Mouse (Mus musculus) midbrain, embryonic 16.5 days (tissue): Measurements from ENCODE around the gene Tmx2. TPM values are rescaled to one million over a fixed set of nuclear protein-coding genes. Genes with fewer than 3 reads are reported as not detected.

Source experiments
- ATAC-seq: fragments of 200-750 bp; cut with Nextera tagmentation; 2 replicates; pipeline ENCODE4 v1.8.0; 2017; ENCODE audit warnings: moderate TSS enrichment
- H3K27ac ChIP-seq: fragments of 300-500 bp; sonication (generic); 2 replicates; pipeline ENCODE4 v1.5.1; 2014; ENCODE audit warnings: mild to moderate bottlenecking, low read length, mixed read lengths
- H3K27me3 ChIP-seq: fragments of 300-500 bp; sonication (generic); 2 replicates; pipeline ENCODE4 v1.6.1; 2014; ENCODE audit warnings: low read depth, low read length, mixed read lengths; ENCODE audit not compliant: control insufficient read depth, insufficient read depth
- H3K36me3 ChIP-seq: fragments of 300-500 bp; sonication (generic); 2 replicates; pipeline ENCODE4 v1.6.1; 2014; ENCODE audit warnings: mild to moderate bottlenecking, low read length, moderate library complexity, mixed read lengths; ENCODE audit not compliant: control insufficient read depth, insufficient read depth
- H3K4me1 ChIP-seq: fragments of 300-500 bp; sonication (generic); 2 replicates; pipeline ENCODE4 v1.6.1; 2014; ENCODE audit warnings: mild to moderate bottlenecking, low read length, mixed read lengths; ENCODE audit not compliant: control insufficient read depth, insufficient read depth
- H3K4me2 ChIP-seq: fragments of 300-500 bp; sonication (generic); 2 replicates; pipeline ENCODE4 v1.6.1; 2014; ENCODE audit warnings: mild to moderate bottlenecking, low read length, mixed read lengths
- H3K4me3 ChIP-seq: fragments of 300-500 bp; sonication (generic); 2 replicates; pipeline ENCODE4 v1.5.1; 2014; ENCODE audit warnings: low read depth, mild to moderate bottlenecking, low read length, moderate library complexity, mixed read lengths
- H3K9ac ChIP-seq: fragments of 300-500 bp; sonication (generic); 2 replicates; pipeline ENCODE4 v1.6.1; 2014; ENCODE audit warnings: low read depth, low read length, mixed read lengths
- H3K9me3 ChIP-seq: fragments of 300-500 bp; sonication (generic); replicated peaks from 2 replicates; pipeline ENCODE4 v1.6.1; 2014; ENCODE audit warnings: mild to moderate bottlenecking, low read length, mixed read lengths; ENCODE audit not compliant: control insufficient read depth, poor library complexity, severe bottlenecking
- WGBS: fragments of 180-500 bp; shearing (Covaris S2); extraction: QIAGEN DNeasy Blood & Tissue Kit; methylation state at CpG from one replicate; pipeline ENCODE4 v1.1.7; 2014; 5-methylcytosine and 5-hydroxymethylcytosine counted together
- polyA plus RNA-seq: library from polyadenylated mRNA; unstranded; fragments of >200 nt; fragmentation: Nextera tagmentation; extraction: Ambion mirVana; gene quantifications from 2 replicates; pipeline ENCODE4 v1.2.1, GENCODE M21; 2015

Gene Tmx2
- polyA plus RNA-seq, 1 experiment from 2014 or later, result 301 TPM

- Histone ChIP-seq H3K4me2 (peak within 1 kb of the TSS; percentile 63), H3K4me1 (peaks cover 9% of the 10 kb centered on the region), H3K4me3 (peak within 1 kb of the TSS; percentile 95), H3K9ac (peak within 1 kb of the TSS; percentile 88), H3K9me3 (no peaks in the 10 kb centered on the region), H3K27me3 (no peaks in the 10 kb centered on the region), H3K27ac (peak within 1 kb of the TSS; percentile 92), H3K36me3 (peaks cover 7% of the 10 kb centered on the region; the same call in 1 of the 2 replicates)
- WGBS, result under 1% methylated on average over 20 of the region's 20 CpGs
- ATAC-seq, result peak; percentile 98
These were observed 8.4 kb downstream of the Tmx2 start, which contains the start of gene Selenoh for GRCm38 (mm10) chr2:84670569-84670933. Selenoh (minus strand) TSS chr2:84670770.

GRCm38 (mm10) chr2:84669828-84670568 lies 8.9 kb downstream of the Tmx2 start:
- Histone ChIP-seq H3K9ac (peak overlapping the region; percentile 88), H3K27me3 (no peaks in the 10 kb centered on the region), H3K27ac (peak overlapping the region; percentile 92), H3K4me2 (peak overlapping the region; percentile 63), H3K36me3 (peaks cover 7% of the 10 kb centered on the region; the same call in 1 of the 2 replicates), H3K4me1 (peaks cover 9% of the 10 kb centered on the region), H3K4me3 (peak overlapping the region; percentile 95), H3K9me3 (no peaks in the 10 kb centered on the region)
- peak; percentile 88 for ATAC-seq
- 2% methylated on average over 39 of the region's 39 CpGs for WGBS

GRCm38 (mm10) chr2:84666081-84666480 lies 12.9 kb downstream of the Tmx2 start:
- 73% methylated on average over 12 of the region's 12 CpGs for whole genome bisulfite sequencing
- H3K4me2 ChIP-seq, result no peak overlapping the region
- no peaks in the 10 kb centered on the region for H3K27me3 ChIP-seq
- H3K9me3 ChIP-seq, result no peaks in the 10 kb centered on the region
- H3K4me1 ChIP-seq, result peaks cover 8% of the 10 kb centered on the region
- H3K4me3 ChIP-seq, result no peak overlapping the region
- ATAC-seq, result no peak
- H3K27ac ChIP-seq, result no peak overlapping the region
- no peaks in the 10 kb centered on the region for H3K36me3 ChIP-seq
- no peak overlapping the region for H3K9ac ChIP-seq

- ATAC-seq, result no peak
- WGBS, result 19% methylated on average over 2 of the region's 2 CpGs
- H3K4me3 ChIP-seq, result no peak overlapping the region
- H3K27ac ChIP-seq, result no peak overlapping the region
- no peaks in the 10 kb centered on the region for H3K27me3 ChIP-seq
- no peak overlapping the region for H3K4me2 ChIP-seq
- no peak overlapping the region for H3K9ac ChIP-seq
- no peaks in the 10 kb centered on the region for H3K36me3 ChIP-seq
- no peaks in the 10 kb centered on the region for H3K9me3 ChIP-seq
- no peaks in the 10 kb centered on the region for H3K4me1 ChIP-seq
These were observed 16.1 kb downstream of the Tmx2 start for GRCm38 (mm10) chr2:84662866-84663265.

GRCm38 (mm10) chr2:84660253-84660652 lies 18.7 kb downstream of the Tmx2 start:
- H3K4me1 ChIP-seq, result no peaks in the 10 kb centered on the region
- no peak overlapping the region for H3K9ac ChIP-seq
- H3K27ac ChIP-seq, result no peak overlapping the region
- H3K4me3 ChIP-seq, result no peak overlapping the region
- ATAC-seq, result no peak
- WGBS, result 62% methylated on average over 3 of the region's 3 CpGs
- H3K27me3 ChIP-seq, result no peaks in the 10 kb centered on the region
- H3K36me3 ChIP-seq, result no peaks in the 10 kb centered on the region
- no peak overlapping the region for H3K4me2 ChIP-seq
- H3K9me3 ChIP-seq, result no peaks in the 10 kb centered on the region

GRCm38 (mm10) chr2:84658806-84659205 lies 20.1 kb downstream of the Tmx2 start, which contains the start of gene Btbd18:
Btbd18 (plus strand) TSS chr2:84659079.
- 92% methylated on average over 32 of the region's 32 CpGs for WGBS

GRCm38 (mm10) chr2:84655864-84656263 lies 23.1 kb downstream of the Tmx2 start:
- H3K4me3 ChIP-seq, result no peak overlapping the region
- H3K4me1 ChIP-seq, result peaks cover 6% of the 10 kb centered on the region; the same call in 1 of the 2 replicates
- no peak overlapping the region for H3K27ac ChIP-seq
- no peaks in the 10 kb centered on the region for H3K9me3 ChIP-seq
- H3K27me3 ChIP-seq, result no peaks in the 10 kb centered on the region
- no peak for ATAC-seq
- no peaks in the 10 kb centered on the region for H3K36me3 ChIP-seq
- no peak overlapping the region for H3K4me2 ChIP-seq
- H3K9ac ChIP-seq, result no peak overlapping the region
- WGBS, result 73% methylated on average over 1 of the region's 1 CpGs

More at GRCm38 (mm10) chr2:84658806-84659205, 20.1 kb downstream of the Tmx2 start, which contains the start of gene Btbd18:
- Histone ChIP-seq H3K9me3 (no peaks in the 10 kb centered on the region), H3K4me3 (no peak within 1 kb of the TSS), H3K4me2 (no peak within 1 kb of the TSS), H3K4me1 (no peaks in the 10 kb centered on the region), H3K27ac (no peak within 1 kb of the TSS), H3K36me3 (no peaks in the 10 kb centered on the region), H3K27me3 (no peaks in the 10 kb centered on the region), H3K9ac (no peak within 1 kb of the TSS)
- ATAC-seq, result no peak

- ATAC-seq, result no peak
- no peak overlapping the region for H3K4me3 ChIP-seq
- no peaks in the 10 kb centered on the region for H3K27me3 ChIP-seq
- peaks cover 6% of the 10 kb centered on the region; the same call in 1 of the 2 replicates for H3K4me1 ChIP-seq
- no peaks in the 10 kb centered on the region for H3K9me3 ChIP-seq
- no peak overlapping the region for H3K9ac ChIP-seq
- H3K36me3 ChIP-seq, result no peaks in the 10 kb centered on the region
- no peak overlapping the region for H3K27ac ChIP-seq
- no peak overlapping the region for H3K4me2 ChIP-seq
These were observed 25.6 kb downstream of the Tmx2 start for GRCm38 (mm10) chr2:84653354-84653753.

- Histone ChIP-seq H3K4me1 (peaks cover 27% of the 10 kb centered on the region), H3K27ac (peak within 1 kb of the TSS; percentile 95), H3K4me2 (peak within 1 kb of the TSS; percentile 63), H3K4me3 (peak within 1 kb of the TSS; percentile 74), H3K9ac (peak within 1 kb of the TSS; percentile 79), H3K36me3 (no peaks in the 10 kb centered on the region), H3K9me3 (no peaks in the 10 kb centered on the region), H3K27me3 (no peaks in the 10 kb centered on the region)
- peak; percentile 98 for ATAC-seq
- WGBS, result 0% methylated on average over 15 of the region's 15 CpGs
These were observed 28.3 kb downstream of the Tmx2 start, which contains the start of gene Ctnnd1 for GRCm38 (mm10) chr2:84650464-84651195. Ctnnd1 (minus strand) TSS chr2:84650765.
